Mouse (Mus musculus) natural killer cell, adult 2 months (primary cell): ENCODE data around the gene D930007J09Rik.

Experiments
- DNase-seq, 2 experiments: peaks; one replicate each; pipeline ENCODE4 v3.0.0; 2022; ENCODE audit warnings: low spot score in 2 of 2

The D930007J09Rik gene

DNA sequence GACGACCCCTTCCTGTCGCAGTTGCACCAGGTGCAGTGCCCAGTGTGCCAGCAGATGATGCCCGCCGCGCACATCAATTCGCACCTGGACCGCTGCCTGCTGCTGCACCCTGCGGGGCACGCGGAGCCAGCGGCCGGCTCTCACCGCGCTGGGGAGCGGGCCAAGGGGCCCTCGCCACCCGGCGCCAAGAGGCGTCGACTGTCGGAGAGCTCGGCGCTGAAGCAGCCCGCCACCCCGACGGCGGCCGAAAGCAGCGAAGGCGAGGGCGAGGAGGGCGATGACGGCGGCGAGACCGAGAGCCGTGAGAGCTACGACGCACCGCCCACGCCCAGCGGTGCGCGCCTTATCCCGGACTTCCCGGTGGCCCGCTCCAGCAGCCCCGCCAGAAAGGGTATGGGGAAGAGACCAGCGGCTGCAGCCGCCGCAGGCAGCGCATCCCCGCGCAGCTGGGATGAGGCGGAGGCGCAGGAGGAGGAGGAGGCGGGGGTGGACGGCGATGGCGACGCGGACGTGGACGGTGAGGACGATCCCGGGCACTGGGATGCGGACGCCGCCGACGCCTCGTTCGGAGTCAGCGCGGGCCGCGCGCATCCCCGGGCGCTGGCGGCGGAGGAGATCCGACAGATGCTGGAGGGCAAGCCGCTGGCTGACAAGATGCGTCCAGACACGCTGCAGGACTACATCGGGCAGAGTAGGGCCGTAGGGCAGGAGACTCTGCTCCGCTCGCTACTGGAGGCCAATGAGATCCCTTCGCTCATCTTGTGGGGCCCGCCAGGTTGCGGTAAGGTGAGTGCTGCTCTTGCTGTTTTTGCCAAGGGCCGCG is at the start of gene D930007J09Rik:
Gene D930007J09Rik (minus strand): TSS at position 591 of the 823 bp plus-strand sequence.
- DNase-seq, result peak in 1 of 2 experiments; percentile 11

DNA sequence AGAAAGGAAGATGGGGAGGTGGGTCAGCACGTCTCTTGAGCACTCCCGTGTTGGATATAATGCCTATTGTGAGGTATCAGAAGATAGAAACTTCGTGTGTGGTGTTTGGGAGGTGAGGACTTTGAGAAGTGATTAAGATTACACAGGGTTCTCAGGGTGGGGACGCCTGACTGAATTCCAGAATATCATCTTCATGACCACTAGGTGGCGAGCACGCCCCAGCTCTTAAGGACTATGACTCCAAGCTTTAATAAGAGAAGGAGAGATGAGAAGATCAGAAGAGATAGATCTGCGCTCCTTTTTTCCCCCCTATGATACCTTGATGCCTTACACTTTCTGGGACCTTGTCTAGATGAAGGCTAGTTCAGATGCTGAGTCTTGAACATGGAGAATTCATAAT is 49.3 kb upstream of the D930007J09Rik start:
- DNase-seq, result peak in 1 of 2 experiments; percentile 43

- DNase-seq, result peak in 1 of 2 experiments; percentile 58
Measured at GRCm38 (mm10) chr13:32850668-32851404, 48.2 kb upstream of the D930007J09Rik start, which contains the start of gene Serpinb1a. Gene Serpinb1a (minus strand): TSS chr13:32851185.

GRCm38 (mm10) chr13:32850156-32850555 is 47.5 kb upstream of the D930007J09Rik start:
- DNase-seq, result no peak

DNA sequence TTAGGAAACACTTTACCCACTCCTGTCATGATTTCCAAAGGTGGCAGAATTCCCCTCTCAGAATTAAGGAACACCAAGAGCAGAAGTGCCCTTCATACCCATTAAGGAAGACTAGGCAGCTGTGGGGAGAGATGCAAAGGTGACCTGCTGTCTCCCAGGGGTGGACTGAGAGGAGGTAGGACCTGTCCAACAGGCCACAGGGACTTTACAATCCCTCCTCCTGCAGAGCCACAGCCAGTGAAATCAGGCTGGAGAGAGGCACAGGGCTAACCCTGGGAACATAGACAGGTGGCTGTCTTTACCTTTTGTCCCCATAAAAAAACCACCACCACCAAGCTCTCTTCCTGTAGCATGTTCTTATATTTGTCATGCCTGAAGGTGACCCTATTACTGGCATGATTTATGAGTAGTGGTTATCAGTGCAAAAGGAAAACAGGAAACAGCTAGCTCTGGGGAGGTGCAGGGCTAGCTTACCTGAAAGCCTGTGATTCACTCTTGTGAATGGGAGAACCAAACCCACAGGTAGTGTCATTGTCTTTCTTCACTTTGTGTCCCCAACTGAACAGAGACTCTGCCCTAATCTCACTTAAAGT is 47.0 kb upstream of the D930007J09Rik start:
- no peak for DNase-seq

GRCm38 (mm10) chr13:32849092-32849491 is 46.4 kb upstream of the D930007J09Rik start:
- peak in 1 of 2 experiments; percentile 22 for DNase-seq

GRCm38 (mm10) chr13:32846221-32846620 is 43.6 kb upstream of the D930007J09Rik start:
- DNase-seq, result no peak

DNA sequence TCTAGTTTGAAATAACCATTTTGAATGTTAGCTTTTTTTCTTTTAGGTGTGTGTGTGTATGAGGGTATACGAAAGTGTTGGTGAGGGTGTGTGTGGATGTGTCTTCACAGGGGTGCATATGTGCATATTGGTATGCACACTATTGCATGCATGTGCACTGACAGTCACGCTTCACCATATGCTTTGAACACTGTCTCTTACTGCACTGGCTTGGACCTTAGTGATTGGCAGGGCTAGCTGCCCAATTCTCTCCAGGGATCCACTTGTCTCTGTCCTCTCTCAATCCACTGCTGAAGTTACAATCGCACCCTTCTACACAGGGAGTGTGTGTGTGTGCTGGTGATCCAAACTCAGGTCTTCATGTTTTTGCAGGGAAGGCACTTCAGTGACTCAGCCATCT is 38.7 kb upstream of the D930007J09Rik start:
- no peak for DNase-seq

GRCm38 (mm10) chr13:32839314-32839713 is 36.7 kb upstream of the D930007J09Rik start:
- DNase-seq, result no peak

- no peak for DNase-seq
Measured at GRCm38 (mm10) chr13:32834513-32834912, 31.9 kb upstream of the D930007J09Rik start.

DNA sequence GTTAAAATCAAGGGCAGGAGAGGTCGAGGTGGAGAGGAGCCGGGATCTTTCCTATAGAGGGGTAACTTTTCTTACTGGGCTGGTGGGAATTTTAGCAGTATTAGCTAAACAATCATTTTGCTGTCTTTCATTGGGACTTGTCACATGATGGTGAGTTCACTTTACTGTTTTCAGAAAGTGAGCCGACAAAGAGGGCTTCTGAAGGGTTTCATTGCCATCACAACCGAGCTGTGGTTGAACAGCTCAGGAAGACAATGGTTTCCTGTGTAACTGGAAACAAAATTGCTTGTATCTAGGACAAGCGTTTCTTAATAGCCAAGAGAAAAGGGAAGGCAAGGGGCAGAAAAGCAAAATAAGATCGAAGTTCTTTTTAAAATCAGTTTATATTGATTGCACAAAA is 30.6 kb upstream of the D930007J09Rik start:
- DNase-seq, result peak in 1 of 2 experiments; percentile 12

GRCm38 (mm10) chr13:32832776-32833175 is 30.1 kb upstream of the D930007J09Rik start:
- no peak for DNase-seq

- peak in 1 of 2 experiments; percentile 82 for DNase-seq
Measured at GRCm38 (mm10) chr13:32831505-32832273, 29.0 kb upstream of the D930007J09Rik start.

DNA sequence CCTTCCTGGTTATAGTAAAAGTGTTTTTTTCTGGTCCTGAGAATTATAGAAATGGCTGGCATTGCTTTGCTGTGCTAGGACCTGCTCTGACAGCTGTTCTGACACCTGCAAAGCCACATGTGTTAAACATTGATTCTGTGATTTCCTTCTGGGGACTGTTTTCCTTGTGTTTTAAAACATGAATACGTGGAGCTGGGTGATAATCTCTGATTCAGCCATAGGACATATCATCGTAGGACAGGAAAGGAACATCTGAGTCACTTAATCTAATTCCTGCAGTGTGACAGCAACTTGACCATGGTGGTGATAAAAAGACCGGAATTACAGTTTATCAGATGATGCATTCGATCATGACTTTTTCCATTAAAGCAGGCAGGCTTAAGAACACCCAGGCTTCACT is 26.2 kb upstream of the D930007J09Rik start:
- DNase-seq, result no peak

DNA sequence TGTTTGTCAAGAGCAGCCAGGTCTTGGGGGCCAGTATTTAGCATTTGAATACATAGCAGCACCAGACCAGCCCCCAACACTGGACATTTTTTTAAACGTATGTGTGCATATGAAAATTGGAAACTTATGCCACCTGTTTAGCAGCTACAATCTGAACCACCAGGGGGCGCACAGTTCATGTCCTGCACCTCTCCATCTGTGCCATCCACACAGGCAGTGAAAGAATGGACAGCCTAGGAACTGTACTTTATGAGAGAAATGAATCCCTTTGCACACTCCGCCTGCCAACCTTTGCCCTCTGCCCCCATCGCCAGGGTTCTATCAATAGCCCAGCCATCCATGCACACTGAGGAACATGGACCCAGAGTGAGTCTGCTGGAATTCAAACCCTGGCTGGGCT is 25.3 kb upstream of the D930007J09Rik start:
- peak; percentile 41 to 77 for DNase-seq

- no peak for DNase-seq
Measured at GRCm38 (mm10) chr13:32827111-32827822, 24.6 kb upstream of the D930007J09Rik start.

DNA sequence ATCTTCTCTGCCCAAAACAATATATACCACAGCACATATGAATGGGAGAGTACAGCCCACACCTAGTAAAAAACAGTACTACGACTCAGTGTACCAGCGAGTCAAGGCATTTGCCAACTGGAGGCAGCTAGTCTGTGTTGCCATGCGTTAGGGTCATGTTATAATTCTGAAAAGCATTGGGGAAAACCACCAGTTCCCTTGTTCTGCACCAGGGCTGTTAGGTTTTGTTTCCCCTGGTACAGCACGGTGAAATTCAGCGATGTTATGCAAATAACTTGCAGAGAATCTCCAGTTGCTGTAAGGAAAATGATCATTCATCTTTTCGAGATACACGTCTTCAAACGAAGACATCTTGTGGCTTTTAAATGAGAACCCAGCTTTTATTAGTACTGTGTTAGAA is 22.9 kb upstream of the D930007J09Rik start:
- DNase-seq, result no peak

DNA sequence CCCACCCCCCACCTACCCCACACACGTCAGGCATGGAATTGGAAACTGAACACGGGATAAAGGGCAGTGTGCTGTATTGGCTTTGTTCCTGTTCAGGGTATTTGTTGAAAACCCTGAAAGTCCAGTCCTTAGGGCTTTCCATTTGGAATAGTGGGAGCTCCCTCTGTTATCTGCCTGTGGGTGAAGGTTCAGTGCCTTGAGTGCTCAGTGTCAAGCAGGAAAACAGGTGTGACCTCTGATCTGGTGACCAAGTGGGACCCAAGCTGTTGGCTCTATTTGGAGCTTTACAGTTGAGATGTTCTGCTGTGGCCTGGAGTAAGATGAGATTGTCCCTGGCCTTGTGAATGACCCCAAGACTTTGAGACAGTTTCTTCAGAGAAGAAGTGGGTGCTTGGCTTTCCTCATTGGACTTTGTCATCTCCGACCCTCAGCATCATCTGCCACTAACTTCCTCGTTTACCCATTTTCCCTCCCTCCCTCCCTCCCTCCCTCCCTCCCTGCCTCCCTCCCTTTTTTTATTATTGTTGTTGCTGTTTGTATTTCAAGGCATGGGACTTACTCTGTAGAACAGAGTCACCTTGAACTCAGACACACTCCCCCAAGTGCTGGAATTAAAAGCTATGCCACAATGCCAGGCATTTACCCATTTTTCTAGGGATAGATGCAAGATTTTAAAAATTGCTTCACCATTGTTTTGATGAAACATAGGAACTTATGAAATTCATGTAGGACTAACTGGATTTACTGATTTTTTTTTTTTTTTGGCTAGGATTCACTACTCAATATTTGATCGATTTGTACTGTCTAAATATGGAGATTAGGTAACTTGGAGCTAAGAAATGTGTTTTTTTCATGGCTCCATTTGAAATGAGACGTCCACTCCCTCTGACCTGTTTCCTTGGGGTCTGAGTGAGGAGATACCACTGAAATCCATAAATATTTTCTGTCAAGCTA is 22.0 kb upstream of the D930007J09Rik start:
- DNase-seq, result no peak

DNA sequence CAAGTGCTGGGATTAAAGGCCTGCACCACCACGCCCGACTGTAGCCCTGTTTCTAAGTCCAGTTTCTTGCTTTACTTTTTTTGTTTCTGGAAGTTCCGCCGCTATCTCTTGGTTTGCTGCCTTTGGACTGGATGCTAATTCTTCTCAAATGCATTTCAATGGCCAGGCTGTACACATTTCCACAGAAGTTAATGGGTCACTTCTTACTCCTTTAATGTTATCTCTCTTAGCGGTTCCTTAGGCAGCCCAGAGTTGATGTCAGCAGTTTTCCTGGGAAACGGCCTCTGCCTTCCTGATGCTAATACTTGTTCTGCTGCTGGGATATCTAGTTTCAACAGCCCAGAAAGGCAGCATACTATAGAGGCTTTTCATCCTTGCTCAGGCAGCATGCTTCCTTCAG is 20.5 kb upstream of the D930007J09Rik start:
- DNase-seq, result no peak

DNA sequence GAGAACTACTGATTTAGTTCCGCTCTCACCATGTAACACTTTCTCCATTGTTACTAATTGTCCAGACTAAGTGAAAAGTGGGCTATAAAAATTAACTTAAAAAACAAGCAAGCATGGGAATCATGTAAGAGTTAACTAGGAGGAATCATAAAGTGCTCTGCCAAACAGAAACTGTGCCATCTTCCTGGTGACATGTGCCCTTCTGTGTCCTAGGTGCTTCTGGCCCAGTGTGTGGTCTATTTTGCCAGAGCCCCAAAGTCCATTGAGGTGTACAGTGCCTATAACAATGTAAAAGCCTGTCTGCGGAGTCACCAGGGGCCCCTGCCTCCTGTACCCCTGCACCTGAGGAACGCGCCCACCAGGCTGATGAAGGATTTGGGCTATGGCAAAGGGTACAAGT is 19.0 kb upstream of the D930007J09Rik start:
- no peak for DNase-seq
